Mouse (Mus musculus) retina, postnatal 7 days (tissue): ENCODE data around the gene Mars.

Experiments used
- DNase-seq: peaks from one replicate; pipeline ENCODE4 v3.0.0-alpha.2; 2012; ENCODE audit warnings: low read depth, low spot score

The Mars gene

GRCm38 (mm10) chr10:127262548-127263398, 48.8 kb downstream of the Mars start, which contains the start of gene Kif5a:
TSS of gene Kif5a (minus strand) at chr10:127263348.
- no peak for DNase-seq

GRCm38 (mm10) chr10:127261706-127262547, 49.7 kb downstream of the Mars start:
- no peak for DNase-seq

- DNase-seq: no peak
Measured at GRCm38 (mm10) chr10:127258489-127258888, 53.1 kb downstream of the Mars start.

GRCm38 (mm10) chr10:127257790-127258189, 53.8 kb downstream of the Mars start:
- DNase-seq: no peak

GRCm38 (mm10) chr10:127255625-127256345, 55.8 kb downstream of the Mars start:
- no peak for DNase-seq

GRCm38 (mm10) chr10:127250810-127251209, 60.8 kb downstream of the Mars start:
- no peak for DNase-seq
